Comparison of ENCODE assay signal across 15 mouse cellular contexts in genomic region chr1:42628800-42629199, GRCm38 (mm10).
DNase-seq lines count a peak whose midpoint lies in the region; ATAC-seq lines count a peak whose summit lies in the region.
"Had no signal": no experiment of that assay in that cellular context is flagged by ENCODE, and none has a peak within 500 bp of the region (broad histone marks: within the 10 kb centered on the region; RNA-seq: fewer than 3 reads in every experiment).

No protein-coding gene starts in this region.

- peak; percentile 55 for DNase-seq in Muller cell, postnatal 12 days (ENCODE audit: inconsistent ontology term)
- peak; percentile 80 for DNase-seq in embryo, embryonic 10 days (ENCODE audit: low spot score)
- DNase-seq in spleen, adult 18-20 months = no peak
- no peak for DNase-seq in layer of hippocampus, adult 18-20 months (ENCODE audit: low spot score in 2 of 2)
- DNase-seq: cerebellum, adult 9-11 months; heart, adult 2 months; heart, postnatal 10 days; kidney, adult 11 months; thymus, postnatal 25 days had no signal

- H3K9me3 ChIP-seq in hindbrain, embryonic 12.5 days (replicated peaks) = no peaks in the 10 kb centered on the region
- no peaks in the 10 kb centered on the region for H3K9me3 ChIP-seq in midbrain, embryonic 15.5 days
- H3K9me3 ChIP-seq in kidney, embryonic 16.5 days (ENCODE audit: low read length) = no peaks in the 10 kb centered on the region
- H3K9me3 ChIP-seq: limb, embryonic 10.5 days had no signal

- H3K27me3 ChIP-seq in hindbrain, embryonic 12.5 days = no peaks in the 10 kb centered on the region
- H3K27me3 ChIP-seq in midbrain, embryonic 15.5 days (replicated peaks) = no peaks in the 10 kb centered on the region
- 0 out of 2 replicates have a peak, but pooled peaks cover 5% of the 10 kb centered on the region for H3K27me3 ChIP-seq in kidney, embryonic 16.5 days (ENCODE audit: insufficient read depth, low read length)

- no peaks in the 10 kb centered on the region for H3K36me3 ChIP-seq in hindbrain, embryonic 12.5 days
- no peaks in the 10 kb centered on the region for H3K36me3 ChIP-seq in midbrain, embryonic 15.5 days (replicated peaks)
- H3K36me3 ChIP-seq in kidney, embryonic 16.5 days (ENCODE audit: insufficient read depth, low read length) = no peaks in the 10 kb centered on the region
- H3K36me3 ChIP-seq: limb, embryonic 10.5 days had no signal

- no peak overlapping the region for H3K9ac ChIP-seq in hindbrain, embryonic 12.5 days
- no peak overlapping the region for H3K9ac ChIP-seq in midbrain, embryonic 15.5 days
- no peak overlapping the region for H3K9ac ChIP-seq in kidney, embryonic 16.5 days (replicated peaks; ENCODE audit: low read length)
- H3K9ac ChIP-seq: liver, embryonic 14.5 days had no signal

- WGBS in hindbrain, embryonic 12.5 days = 15% methylated on average over 12 of the region's 12 CpGs
- 7% methylated on average over 12 of the region's 12 CpGs for WGBS in midbrain, embryonic 15.5 days
- WGBS in kidney, embryonic 16.5 days = 11% methylated on average over 12 of the region's 12 CpGs

- no peak overlapping the region for H3K4me2 ChIP-seq in hindbrain, embryonic 12.5 days (replicated peaks)
- H3K4me2 ChIP-seq in midbrain, embryonic 15.5 days = no peak overlapping the region
- no peak overlapping the region for H3K4me2 ChIP-seq in kidney, embryonic 16.5 days (replicated peaks; ENCODE audit: low read depth, low read length)

- H3K4me3 ChIP-seq in hindbrain, embryonic 12.5 days = no peak overlapping the region
- no peak overlapping the region for H3K4me3 ChIP-seq in midbrain, embryonic 15.5 days
- H3K4me3 ChIP-seq in kidney, embryonic 16.5 days (ENCODE audit: low read length) = no peak overlapping the region
- H3K4me3 ChIP-seq: heart, adult 2 months; limb, embryonic 10.5 days had no signal

- peak overlapping the region; percentile 68; the same call in 1 of the 2 replicates for H3K27ac ChIP-seq in hindbrain, embryonic 12.5 days
- no peak overlapping the region for H3K27ac ChIP-seq in midbrain, embryonic 15.5 days
- no peak overlapping the region for H3K27ac ChIP-seq in kidney, embryonic 16.5 days (ENCODE audit: low read length)
- H3K27ac ChIP-seq: heart, adult 2 months; limb, embryonic 10.5 days; liver, embryonic 14.5 days; macrophage had no signal

- peak; percentile 57 for ATAC-seq in hindbrain, embryonic 12.5 days (ENCODE audit: low FRiP score)
- ATAC-seq in midbrain, embryonic 15.5 days (replicated peaks) = peak; percentile 23; the same call in 1 of the 2 replicates
- ATAC-seq in kidney, embryonic 16.5 days (ENCODE audit: low FRiP score, low TSS enrichment) = no peak

- H3K4me1 ChIP-seq in hindbrain, embryonic 12.5 days = peaks cover 60% of the 10 kb centered on the region
- H3K4me1 ChIP-seq in midbrain, embryonic 15.5 days = peaks cover 23% of the 10 kb centered on the region
- H3K4me1 ChIP-seq in kidney, embryonic 16.5 days (ENCODE audit: insufficient read depth, low read length) = peaks cover 12% of the 10 kb centered on the region

Comparison
In these comparisons a context has a peak if more than half of its experiments do, and no peak if none do; other contexts are left out.
1. DNase-seq: peak in Muller cell, postnatal 12 days (single experiment) and embryo, embryonic 10 days (single experiment); none in spleen, adult 18-20 months (0 of 2) and layer of hippocampus, adult 18-20 months (0 of 2).